Mouse (Mus musculus) left cerebral cortex, postnatal 25 days (tissue): ENCODE measurements around the gene Ube2z. TPM values are rescaled to one million over a fixed set of nuclear protein-coding genes. Genes with fewer than 3 reads are reported as not detected.
A peak's percentile ranks its signal among the peaks of the same experiment; 100 is the strongest.

Experiments used
- DNase-seq, 2 experiments: peaks; one replicate each; pipeline ENCODE4 v3.0.0; 2022; ENCODE audit warnings: low spot score in 2 of 2, mixed read lengths in 1 of 2
- intact Hi-C: fragments of 180-260 bp; cut with DNase I; formaldehyde crosslinking; loops from one replicate; pipeline ENCODE4 v1.15.1; 2025
- total RNA-seq, 2 experiments: library from RNA; stranded (reverse); gene quantifications; 2 replicates each; pipeline ENCODE4 v1.2.3; 2021

Ube2z gene
- total RNA-seq, 2 experiments from 2014 or later = 54.9 to 58.7 TPM

DNA sequence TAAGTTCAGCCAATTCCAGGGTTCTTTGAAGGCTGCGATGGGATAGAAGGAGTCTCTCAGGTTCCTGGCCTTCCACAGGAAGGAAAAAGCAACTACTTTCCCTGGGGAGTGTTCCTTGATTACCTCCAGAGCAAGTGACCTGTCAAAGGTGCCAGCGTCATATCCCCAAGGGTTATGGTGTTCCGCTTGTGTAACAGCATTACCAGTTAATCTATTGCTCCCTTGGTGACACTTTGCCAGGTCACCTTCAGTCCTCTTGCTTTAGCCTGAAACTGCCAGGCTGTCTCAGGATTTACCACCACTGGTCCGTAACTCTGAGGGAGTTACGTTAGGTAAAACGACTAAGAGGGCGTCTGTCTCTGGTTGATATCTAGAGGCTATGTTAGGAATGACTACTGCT, 5.2 kb upstream of the Ube2z start:
- DNase-seq = no peak
- intact Hi-C loops = loop anchor here (10.0 kb wide), 1 partner anchor 704 kb away; the partner anchor contains the start of gene Snx11

DNA sequence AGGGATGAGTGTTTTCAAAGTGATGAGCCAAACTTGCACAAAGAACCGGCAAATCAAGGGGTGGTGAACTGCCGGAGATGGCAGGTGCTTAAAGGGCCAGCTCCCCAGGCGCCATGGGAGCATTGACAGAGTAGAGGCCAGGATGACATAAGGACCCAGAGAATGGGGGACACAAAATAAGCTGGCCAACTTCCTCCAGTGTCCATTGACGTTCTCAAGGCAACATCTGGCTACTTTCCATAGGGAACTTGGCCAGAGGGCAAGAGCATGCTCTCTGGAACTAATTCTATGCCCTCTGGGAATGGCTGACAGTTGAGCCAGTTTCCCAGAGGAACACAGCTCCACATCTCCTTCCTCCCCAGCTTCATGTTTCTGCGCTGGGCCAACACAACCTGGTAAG, 3.0 kb upstream of the Ube2z start:
- DNase-seq = no peak
- intact Hi-C loops = no loop called here

DNA sequence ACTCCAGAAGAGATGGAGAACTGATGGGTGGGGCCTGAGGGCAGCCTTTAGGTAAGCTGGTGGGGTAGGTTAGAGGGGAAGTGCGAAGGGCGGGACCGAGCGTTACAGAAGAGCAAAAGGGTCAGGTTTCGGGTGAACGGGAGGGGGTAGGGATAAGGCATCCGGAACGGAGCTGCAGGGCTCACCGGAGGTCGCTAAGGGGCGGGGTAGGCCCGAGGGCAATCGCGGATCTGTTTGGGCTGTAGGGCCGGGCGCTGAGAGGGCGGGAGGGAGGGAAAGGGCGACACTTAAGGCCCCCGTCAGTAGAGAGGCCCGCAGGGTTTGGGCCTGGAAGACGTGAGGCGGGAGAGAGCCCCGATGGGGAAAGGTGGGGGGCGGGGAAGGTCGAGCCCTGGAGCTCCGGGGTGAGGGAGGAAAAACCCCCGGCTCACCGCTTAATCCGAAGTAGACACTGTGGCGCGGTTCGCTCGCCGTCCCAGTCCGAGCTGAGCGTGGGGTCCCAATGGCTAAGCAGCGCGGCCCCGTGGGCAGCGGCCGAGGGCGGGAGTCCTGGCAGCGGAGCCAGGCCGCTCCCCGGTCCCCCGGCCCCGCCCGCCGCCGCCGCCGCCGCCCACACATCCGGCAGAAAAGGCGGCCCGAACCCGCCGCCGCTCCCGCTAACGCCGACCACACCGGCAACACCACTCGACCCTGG, 520 bp downstream of the Ube2z start:
- DNase-seq = no peak
- intact Hi-C loops = loop anchor here (1.0 kb wide), 1 partner anchor 11 kb away; the partner anchor contains the start of gene Atp5g1

DNA sequence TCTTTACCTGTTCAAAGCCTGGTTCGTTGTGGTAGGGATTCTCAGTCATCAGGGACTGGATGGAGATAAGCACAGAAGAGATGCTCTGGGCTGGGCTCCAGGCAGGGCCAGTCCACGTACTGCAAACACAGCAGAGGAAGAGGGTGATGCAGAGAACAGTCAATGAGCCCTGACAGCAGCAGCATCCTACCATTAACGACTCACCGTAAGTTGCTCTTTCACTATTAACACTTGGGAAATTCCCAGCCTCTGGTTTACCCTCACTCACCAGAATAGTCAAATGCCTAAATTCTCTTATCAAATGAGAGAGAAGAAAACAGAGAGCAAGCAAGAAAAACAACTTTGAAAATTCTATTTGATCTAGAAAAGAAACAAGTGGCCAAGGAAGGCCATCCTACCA, 6.9 kb downstream of the Ube2z start:
- no peak for DNase-seq
- intact Hi-C loops = no loop called here

DNA sequence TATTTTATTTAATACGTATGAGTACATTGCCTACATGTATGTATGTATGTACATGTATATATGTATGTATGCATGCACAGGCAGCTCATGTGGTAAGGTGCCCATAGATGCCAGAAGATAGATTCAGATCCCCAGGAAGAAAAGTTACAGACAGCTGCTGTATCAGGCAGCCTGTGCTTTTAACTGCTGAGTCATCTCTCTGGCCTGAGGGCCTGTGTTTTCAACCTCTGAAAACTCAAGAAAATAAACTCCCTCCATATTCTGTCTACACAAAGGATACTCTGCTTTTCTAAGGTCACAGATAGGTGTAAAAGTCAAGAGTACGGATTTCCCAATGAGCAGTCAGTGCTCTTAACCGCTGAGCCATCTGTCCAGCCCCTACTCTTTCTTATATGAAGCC, 14.3 kb downstream of the Ube2z start:
- intact Hi-C loops = no loop called here
- DNase-seq = no peak

DNA sequence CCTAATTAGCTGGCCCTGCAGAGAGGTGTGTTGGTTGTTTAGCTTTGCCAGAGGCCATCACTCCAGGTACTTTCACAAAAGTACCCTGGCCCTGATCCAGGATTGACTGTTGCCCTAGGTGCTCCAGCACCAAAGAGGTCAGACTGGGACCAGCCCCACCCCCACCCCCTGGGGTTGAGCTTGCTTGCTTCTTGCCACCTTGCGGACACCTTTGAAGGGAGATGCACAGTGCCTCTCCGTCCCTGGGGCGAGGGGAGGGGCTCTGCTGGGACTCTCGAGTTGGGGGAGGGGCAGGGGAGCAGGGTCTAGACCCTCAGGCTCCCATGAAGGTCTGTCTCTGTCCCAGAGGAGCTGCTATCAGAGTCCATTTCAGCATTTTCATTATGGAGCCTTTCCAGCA, 15.2 kb downstream of the Ube2z start:
- intact Hi-C loops = no loop called here
- DNase-seq = no peak

DNA sequence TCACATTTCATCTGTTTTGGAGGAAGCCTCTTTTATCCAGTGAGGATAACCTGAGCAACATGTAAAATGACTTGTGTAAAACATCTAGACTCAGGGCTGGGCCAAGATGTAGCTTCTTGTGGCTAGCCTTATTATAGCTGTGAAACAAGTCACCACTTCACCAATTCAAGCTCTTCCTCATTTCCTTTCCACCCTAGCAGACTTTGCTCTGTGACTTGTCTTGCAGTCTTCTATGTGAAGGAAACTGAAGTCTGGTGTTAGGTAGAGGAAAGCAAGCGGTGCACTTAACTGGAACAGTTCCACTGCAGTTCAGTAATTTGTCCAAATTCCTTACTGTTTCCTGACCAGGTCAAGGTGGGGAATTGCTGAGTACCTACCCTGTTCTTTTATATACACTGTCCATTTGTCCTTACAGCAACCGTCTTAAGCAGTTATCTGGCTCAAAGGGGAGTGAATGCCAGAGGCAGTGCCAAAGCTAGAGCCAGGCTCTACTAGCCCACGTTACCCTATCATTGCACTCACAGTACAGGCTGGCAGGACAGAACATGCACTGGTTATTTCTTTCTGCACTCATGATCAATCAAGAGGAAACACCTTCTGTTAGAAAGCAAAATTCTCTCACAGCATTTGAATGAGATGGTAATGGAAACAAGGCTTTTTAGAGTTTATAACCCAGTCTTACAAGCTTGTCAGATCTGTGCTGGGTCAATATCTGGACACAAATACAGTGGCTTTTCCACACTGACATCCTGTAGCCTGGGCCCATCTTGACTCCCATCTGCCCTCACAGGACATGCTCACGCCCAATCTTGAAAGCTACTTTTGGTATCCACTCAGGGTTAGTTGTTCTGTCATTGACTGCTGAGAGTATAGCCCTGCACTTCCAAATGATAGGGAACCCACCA, 17.5 kb downstream of the Ube2z start:
- intact Hi-C loops = no loop called here
- no peak for DNase-seq

DNA sequence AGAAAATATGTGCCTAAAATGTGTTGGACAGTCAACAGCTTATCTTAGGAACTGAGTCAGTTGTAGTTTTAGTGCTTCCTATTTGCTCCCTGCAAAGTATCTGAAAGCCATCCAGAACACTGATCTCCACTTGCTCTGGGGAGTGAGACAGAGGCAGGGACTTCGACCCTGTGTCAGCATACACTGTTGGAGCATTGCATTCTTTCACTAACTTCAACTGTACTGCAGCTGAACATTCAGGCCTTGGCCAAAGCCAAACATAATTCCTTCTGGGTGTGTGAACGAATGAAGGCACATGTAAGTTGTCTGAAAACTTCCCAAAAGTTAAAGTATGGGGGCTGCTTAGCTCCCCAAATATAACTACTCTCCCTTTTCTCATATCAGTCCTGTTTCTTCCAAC, 18.4 kb downstream of the Ube2z start:
- intact Hi-C loops = no loop called here
- no peak for DNase-seq

DNA sequence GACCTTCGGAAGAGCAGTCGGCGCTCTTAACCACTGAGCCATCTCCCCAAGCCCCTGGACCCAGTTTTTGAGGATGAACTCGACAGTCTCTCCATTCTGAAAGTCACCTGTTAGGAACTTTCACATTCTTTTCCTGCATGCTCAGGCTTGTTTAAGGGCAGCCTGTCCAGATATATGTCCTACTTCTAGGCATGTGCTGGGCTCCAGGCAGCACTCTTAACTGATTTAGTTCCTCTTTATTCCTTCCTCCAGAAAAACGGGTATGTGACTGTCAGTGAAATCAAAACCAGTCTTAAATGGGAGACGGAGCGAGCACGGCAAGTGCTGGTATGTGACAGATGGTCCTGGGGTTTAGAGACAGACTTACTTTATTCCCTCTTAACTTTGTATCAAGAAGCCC, 19.2 kb downstream of the Ube2z start:
- intact Hi-C loops = no loop called here
- no peak for DNase-seq

DNA sequence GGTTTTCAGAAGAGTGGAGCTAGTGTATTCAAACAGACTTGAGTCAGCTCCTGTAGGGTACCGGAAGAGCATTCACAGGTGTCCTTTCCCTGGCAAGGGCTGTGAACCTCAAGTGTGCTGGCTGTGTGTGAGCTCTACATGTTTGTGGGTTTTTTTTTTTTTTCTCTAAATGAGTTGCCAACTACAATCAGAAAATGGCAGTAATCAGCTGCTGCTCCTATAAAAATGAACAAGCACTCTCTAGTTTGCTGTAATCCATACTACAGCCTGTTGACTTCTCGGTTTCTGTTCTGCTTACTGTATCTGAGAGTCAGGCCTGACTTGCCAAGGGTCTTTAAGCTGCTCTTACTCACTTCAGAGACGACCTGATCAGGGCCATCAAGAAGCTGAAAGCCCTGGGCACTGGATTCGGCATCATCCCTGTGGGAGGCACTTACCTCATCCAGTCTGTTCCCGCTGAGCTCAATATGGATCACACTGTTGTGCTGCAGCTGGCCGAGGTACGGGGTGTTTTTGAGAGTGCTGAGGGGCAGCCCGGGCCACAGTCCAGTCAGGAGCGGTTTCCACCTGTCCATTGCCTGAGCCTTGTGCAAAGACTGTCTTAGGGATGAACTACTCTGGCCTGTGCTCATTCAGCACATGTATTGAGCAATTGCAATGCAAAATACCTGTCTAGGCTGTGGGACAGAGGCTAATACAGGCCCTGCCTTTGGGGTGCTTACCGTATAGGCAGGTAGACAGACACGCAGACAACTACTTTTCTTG, 20.2 kb downstream of the Ube2z start:
- intact Hi-C loops = no loop called here
- DNase-seq = no peak

DNA sequence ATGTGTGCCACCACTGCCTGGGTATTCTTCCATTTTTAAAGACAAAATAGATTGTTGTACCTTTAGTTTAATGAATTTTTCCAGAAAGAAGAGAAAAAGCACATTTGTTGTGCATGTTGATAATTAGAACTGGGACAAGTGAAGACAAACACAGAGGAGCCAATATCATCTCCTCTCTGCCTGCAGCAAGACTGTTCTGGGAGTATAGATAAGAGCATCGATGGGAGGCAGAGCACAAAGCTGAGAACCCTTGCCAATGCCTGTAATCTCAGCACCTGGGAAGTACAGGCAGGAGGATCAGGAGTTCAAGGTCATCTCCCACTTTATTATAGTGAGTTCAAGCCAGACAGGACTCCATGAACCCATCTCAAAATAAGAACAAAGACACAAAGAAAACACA, 26.6 kb downstream of the Ube2z start:
- intact Hi-C loops = no loop called here
- DNase-seq = no peak

DNA sequence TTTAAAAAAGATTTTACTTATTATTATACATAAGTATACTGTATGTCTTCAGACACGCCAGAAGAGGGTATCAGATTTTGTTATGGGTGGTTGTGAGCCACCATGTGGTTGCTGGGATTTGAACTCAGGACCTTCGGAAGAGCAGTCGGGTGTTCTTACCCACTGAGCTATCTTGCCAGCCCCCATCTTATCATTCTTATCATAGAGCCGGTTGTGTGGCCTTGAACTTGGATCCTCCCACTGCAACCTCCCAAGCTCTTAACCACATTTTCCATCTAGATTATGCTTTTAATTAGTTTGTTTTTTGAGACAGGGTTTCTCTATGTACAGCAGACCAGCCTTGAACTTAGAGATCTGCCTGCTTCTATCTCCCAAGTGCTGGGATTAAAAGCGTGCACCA, 27.7 kb downstream of the Ube2z start:
- intact Hi-C loops = no loop called here
- DNase-seq = no peak

DNA sequence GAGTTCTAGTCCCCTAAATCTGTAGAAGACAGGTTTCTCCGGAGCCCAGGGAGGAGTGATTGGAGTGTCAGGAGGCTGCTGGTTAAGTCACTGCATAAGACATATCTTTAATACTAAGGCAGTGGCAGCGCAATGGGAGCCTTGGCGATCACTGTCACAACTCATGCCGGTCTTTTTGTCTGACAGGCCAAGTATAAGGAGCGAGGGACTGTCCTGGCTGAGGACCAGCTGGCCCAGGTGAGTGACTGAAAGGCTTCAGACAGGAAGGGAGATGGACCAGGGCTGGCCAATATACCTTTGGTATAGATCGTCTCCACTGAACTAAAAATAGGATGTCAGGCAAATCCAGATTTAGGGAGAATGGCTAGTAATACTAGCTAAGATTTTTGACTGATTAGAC, 30.1 kb downstream of the Ube2z start:
- intact Hi-C loops = no loop called here
- DNase-seq = no peak

DNA sequence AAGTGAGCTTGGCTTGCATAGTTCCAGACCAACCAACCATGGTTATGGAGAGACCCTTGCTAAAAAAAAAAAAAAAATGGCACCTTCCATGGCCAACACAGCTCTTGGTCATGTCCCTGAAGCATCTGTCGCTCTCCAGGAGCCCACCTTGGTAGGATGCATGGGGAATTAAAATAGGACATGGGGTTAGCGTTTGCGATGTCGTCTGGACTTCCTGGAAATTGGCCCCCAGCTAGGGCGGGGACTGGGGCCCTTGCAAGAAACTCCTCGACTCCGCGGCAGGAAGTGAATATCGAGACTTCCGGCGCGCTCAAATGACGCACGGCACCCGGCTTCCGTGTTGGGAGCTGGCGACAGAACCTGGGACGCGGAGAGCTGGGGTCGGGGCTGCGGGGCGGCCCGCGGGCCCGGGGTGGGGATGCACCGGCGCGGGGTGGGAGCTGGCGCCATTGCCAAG, 30.6 kb downstream of the Ube2z start, which contains the start of gene Snf8:
Gene Snf8, plus strand, starts transcription at position 290 of the 457 bp plus-strand sequence.
- intact Hi-C loops = loop anchor here (5.0 kb wide), 1 partner anchor 207 kb away; no protein-coding TSS in a partner anchor

DNA sequence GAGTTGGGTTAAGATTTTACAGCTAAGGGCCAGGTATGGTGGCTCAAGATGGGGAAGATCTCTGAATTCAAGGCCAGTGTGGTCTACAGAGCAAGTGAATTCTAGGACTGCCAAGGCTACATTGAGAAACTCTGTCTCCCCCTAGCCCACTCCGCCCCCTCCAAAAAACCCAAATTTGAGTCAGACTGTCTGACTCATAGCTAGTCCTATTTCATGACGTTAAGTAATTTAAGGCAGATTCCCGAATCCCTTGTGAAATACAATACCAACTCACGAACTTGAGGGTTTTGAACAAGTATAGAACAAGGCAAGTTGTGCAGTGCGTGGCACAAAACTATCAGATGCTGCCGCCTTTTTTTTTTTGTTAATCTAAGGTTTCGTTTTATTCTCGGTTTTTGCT, 31.1 kb downstream of the Ube2z start:
- intact Hi-C loops = loop anchor here (5.0 kb wide), 1 partner anchor 207 kb away; no protein-coding TSS in a partner anchor
- DNase-seq = no peak

More for the DNA sequence above, 30.6 kb downstream of the Ube2z start, which contains the start of gene Snf8:
- DNase-seq = peak; percentile 96

DNA sequence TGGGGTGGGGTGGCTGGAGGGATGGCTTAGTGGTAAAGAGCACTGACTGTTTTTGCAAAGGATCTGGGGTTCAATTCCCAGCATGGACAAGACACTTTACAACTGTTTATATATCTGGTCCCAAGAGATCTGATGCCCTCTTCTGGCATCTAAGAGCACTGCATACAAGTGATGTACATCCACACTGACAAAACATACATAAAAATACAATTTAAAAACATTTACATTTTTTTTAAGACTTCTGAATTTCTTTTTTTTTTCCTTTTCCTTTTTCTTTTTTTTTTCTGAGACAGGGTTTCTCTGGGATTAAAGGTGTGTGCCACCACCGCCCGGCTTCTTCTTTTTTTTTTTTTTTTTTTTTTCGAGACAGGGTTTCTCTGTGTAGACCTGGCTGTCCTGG, 31.9 kb downstream of the Ube2z start:
- intact Hi-C loops = loop anchor here (5.0 kb wide), 1 partner anchor 206 kb away; no protein-coding TSS in a partner anchor
- no peak for DNase-seq

DNA sequence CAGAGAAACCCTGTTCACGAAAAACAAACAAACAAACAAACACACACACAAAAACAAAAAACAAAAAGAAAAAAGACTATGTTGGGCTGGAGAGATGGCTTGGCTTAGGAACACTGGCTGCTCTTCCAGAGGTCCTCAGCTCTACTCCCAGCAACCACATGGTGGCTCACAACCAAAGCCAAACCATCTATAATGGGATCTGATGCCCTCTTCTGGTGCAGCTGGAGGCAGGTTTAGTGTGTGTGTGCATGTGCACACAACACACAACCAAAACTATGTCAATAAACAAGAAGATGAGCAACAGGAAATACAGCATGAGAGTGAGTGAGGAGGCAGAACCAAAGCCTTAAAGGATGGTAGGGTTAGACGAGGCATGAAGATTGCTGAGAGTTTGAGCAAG, 33.5 kb downstream of the Ube2z start:
- intact Hi-C loops = loop anchor here (5.0 kb wide), 1 partner anchor 204 kb away; no protein-coding TSS in a partner anchor
- no peak for DNase-seq

DNA sequence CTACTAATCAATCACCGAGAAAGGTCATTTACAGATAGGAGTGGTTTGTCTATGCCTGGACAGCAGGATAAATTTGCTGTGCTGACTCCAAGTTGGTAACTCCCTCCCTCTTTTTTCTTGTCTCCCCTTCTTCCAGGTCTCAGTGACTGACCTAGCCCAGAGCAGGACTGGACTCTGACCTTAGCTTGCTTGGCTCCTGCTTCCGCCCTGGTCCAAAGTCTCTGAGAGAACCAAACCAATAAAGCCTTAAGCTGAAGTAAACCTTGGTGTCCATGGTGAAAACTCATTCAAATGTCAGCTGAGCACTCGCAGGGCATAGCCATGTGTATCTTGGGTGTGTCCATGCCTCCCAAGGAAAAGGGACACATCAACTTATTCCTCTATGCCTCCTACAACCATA, 34.6 kb downstream of the Ube2z start:
- intact Hi-C loops = loop anchor here (5.0 kb wide), 1 partner anchor 203 kb away; no protein-coding TSS in a partner anchor
- no peak for DNase-seq

DNA sequence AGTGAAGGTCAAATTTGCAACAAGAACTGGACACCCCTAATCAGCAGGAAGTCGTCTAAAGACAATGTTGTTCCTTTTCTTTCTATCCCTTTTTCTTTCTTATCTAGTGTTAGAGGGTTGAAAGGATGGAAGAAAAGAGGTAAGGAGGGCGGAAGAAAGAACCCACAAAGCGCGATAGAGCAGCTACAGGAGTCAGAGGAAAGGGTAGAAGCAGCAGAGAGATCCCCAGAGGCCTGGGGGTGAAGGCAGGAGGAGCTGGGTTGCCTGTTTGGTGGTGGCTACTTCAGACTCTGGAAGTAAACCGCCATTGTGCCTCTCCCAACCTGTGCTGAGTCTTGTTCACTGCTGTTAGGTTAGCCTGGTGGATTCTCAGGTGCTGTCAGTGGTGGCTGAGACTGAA, 37.1 kb downstream of the Ube2z start:
- DNase-seq = no peak
- intact Hi-C loops = no loop called here

DNA sequence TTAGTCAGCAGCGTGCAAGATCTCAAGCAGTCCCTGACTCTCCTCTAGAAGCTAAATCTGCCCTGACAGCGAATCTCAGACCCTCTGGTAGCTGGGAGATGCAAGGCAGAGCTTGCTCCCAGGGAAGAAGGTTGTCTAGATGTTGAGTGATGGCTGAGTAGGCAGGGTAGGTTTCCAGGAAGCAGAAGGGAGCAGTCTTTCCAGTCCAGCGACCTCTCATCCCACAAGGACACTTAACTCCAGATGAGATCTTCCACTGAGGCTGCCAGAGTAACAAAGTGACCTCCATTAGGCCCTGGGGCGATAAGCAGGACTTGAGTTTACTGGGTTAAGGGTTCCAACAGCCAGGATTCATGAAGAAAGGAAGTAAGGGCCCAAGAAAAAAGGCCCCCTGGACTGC, 44.6 kb downstream of the Ube2z start:
- intact Hi-C loops = no loop called here
- no peak for DNase-seq
